Mouse (Mus musculus) regulatory T cell (primary cell): ENCODE results near the gene Olfr566.

Experiments used
- in situ Hi-C: fragments of 300-600 bp; cut with MboI, MseI; formaldehyde crosslinking; loops from one replicate; pipeline ENCODE4 v1.15.1; 2025; ENCODE audit warnings: high pct_unique_total_duplicates

Olfr566 gene

GRCm38 (mm10) chr7:102858665-102859064 is at the start of gene Olfr566:
Olfr566 (minus strand) TSS chr7:102858765.
- in situ Hi-C loops = no loop called here

DNA sequence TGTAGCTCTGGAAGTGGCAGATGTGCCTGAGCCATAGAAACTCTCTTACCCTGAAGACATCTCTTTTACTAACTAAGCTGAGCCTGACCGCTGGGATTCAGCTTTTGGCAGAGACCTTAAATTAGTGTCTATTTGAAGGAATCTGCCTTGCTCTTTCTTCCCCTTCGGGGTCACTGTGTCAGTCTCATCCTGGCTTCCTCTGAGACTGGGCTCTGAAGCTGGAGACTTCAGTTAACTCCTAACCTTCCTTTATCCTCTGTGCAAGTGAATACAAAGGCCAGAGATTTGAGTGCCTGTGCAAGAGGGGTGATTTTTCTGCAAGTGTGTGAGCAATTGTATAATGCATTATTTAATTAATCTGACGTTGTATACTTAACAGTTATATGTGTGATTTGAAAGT is 32.2 kb upstream of the Olfr566 start, which contains the start of gene Olfr569:
Gene Olfr569 (minus strand): TSS at position 101 of the 400 bp plus-strand sequence.
- in situ Hi-C loops = no loop called here

- in situ Hi-C loops = no loop called here
Measured at GRCm38 (mm10) chr7:102876822-102877221, 18.3 kb upstream of the Olfr566 start, which contains the start of gene Olfr568. Olfr568 (plus strand) TSS chr7:102877122.

DNA sequence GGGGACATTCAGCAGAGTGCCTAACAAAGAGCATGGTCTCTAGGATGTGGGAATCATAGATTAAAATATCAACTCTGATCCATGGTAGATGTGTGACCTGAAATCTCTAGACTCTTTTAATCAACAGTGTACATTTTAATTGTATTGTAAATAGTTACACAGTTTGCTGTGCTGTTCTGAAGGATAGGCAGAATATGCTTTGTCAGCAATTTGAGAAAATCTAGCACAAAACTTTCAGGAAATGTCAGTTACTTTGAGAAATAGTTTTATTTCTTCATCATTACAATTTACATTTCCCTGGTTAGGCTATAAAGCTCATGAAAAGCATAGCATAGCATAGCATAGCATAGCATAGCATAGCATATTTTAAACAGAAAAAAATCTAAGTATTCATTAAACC is 2.8 kb downstream of the Olfr566 start:
- in situ Hi-C loops = no loop called here
